Mouse (Mus musculus): Measurements from ENCODE around the gene Eif3g. TPM values are rescaled to one million over a fixed set of nuclear protein-coding genes. Genes with fewer than 3 reads are reported as not detected.

The Eif3g gene
- polyA plus RNA-seq, 1 experiment from 2014 or later, result 327 TPM

GRCm38 (mm10) chr9:20850179-20850578 is 48.2 kb downstream of the Eif3g start:
- Histone ChIP-seq H3K4me3 (ENCODE audit: low read length) (no peak overlapping the region), H3K36me3 (ENCODE audit: control insufficient read depth, insufficient read depth, low read length) (no peaks in the 10 kb centered on the region), H3K4me1 (ENCODE audit: control insufficient read depth, insufficient read depth, low read length) (no peaks in the 10 kb centered on the region), H3K9me3 (ENCODE audit: control insufficient read depth, low read length) (no peaks in the 10 kb centered on the region), H3K27me3 (ENCODE audit: control insufficient read depth, insufficient read depth, low read length) (no peaks in the 10 kb centered on the region), H3K4me2 (replicated peaks; ENCODE audit: low read depth, low read length) (no peak overlapping the region), H3K9ac (ENCODE audit: low read depth, low read length) (no peak overlapping the region), H3K27ac (ENCODE audit: low read depth, low read length) (no peak overlapping the region)
- 89% methylated on average over 2 of the region's 2 CpGs for WGBS
- ATAC-seq (ENCODE audit: low FRiP score, low TSS enrichment), result no peak

Small RNA genes within 50 kb of the gene (microRNA-seq; reads per million reads assigned to microRNA genes)
- gene Mir7081, result 1.5 reads per million

Other genes with a start within 250 kb of the Eif3g start
- gene Pin1, start 246.5 kb downstream of the Eif3g start, polyA plus RNA-seq (2014; fragmentation: Nextera tagmentation; extraction: Ambion mirVana), result 57.9 and 70.0 TPM in 2 replicates
- 4.1 and 5.1 TPM in 2 replicates for gene Olfm2, start 152.3 kb downstream of the Eif3g start, polyA plus RNA-seq (2014; fragmentation: Nextera tagmentation; extraction: Ambion mirVana)
- gene Col5a3, start 83.6 kb downstream of the Eif3g start, polyA plus RNA-seq (2014; fragmentation: Nextera tagmentation; extraction: Ambion mirVana), result 0.73 and 0.77 TPM in 2 replicates
- not detected in 2 replicates for gene Rdh8, start 80.1 kb downstream of the Eif3g start, polyA plus RNA-seq (2014; fragmentation: Nextera tagmentation; extraction: Ambion mirVana)
- 6.1 and 7.8 TPM in 2 replicates for gene A230050P20Rik, start 30.0 kb downstream of the Eif3g start, polyA plus RNA-seq (2014; fragmentation: Nextera tagmentation; extraction: Ambion mirVana)
- 2.0 and 2.2 TPM in 2 replicates for gene Angptl6, start 18.9 kb downstream of the Eif3g start, polyA plus RNA-seq (2014; fragmentation: Nextera tagmentation; extraction: Ambion mirVana)
- gene Ppan, start 10.4 kb downstream of the Eif3g start, polyA plus RNA-seq (2014; fragmentation: Nextera tagmentation; extraction: Ambion mirVana), result 82.3 and 90.0 TPM in 2 replicates
- 71.8 and 87.1 TPM in 2 replicates for gene Dnmt1, start 61.3 kb upstream of the Eif3g start, polyA plus RNA-seq (2014; fragmentation: Nextera tagmentation; extraction: Ambion mirVana)
- gene S1pr2, start 78.2 kb upstream of the Eif3g start, polyA plus RNA-seq (2014; fragmentation: Nextera tagmentation; extraction: Ambion mirVana), result 26.7 and 36.1 TPM in 2 replicates
- gene Mrpl4, start 104.1 kb upstream of the Eif3g start, polyA plus RNA-seq (2014; fragmentation: Nextera tagmentation; extraction: Ambion mirVana), result 145 and 146 TPM in 2 replicates
- gene Icam1, start 117.4 kb upstream of the Eif3g start, polyA plus RNA-seq (2014; fragmentation: Nextera tagmentation; extraction: Ambion mirVana), result 7.1 and 10.3 TPM in 2 replicates
- gene Icam4, start 130.8 kb upstream of the Eif3g start, polyA plus RNA-seq (2014; fragmentation: Nextera tagmentation; extraction: Ambion mirVana), result 0.45 and 0.49 TPM in 2 replicates
- 0.20 TPM in 1 of 2 replicates, not detected in the other for gene Icam5, start 133.4 kb upstream of the Eif3g start, polyA plus RNA-seq (2014; fragmentation: Nextera tagmentation; extraction: Ambion mirVana)
- 2.1 TPM in 1 of 2 replicates, not detected in the other for gene Zglp1, start 168.5 kb upstream of the Eif3g start, polyA plus RNA-seq (2014; fragmentation: Nextera tagmentation; extraction: Ambion mirVana)
- gene Gm49373, start 174.5 kb upstream of the Eif3g start, polyA plus RNA-seq (2014; fragmentation: Nextera tagmentation; extraction: Ambion mirVana), result 0.64 and 0.90 TPM in 2 replicates
- 62.6 and 82.3 TPM in 2 replicates for gene Fdx1l, start 175.0 kb upstream of the Eif3g start, polyA plus RNA-seq (2014; fragmentation: Nextera tagmentation; extraction: Ambion mirVana)
- gene Gm38431, start 193.4 kb upstream of the Eif3g start, polyA plus RNA-seq (2014; fragmentation: Nextera tagmentation; extraction: Ambion mirVana), result 2.8 and 3.1 TPM in 2 replicates
- gene Raver1, start 193.4 kb upstream of the Eif3g start, polyA plus RNA-seq (2014; fragmentation: Nextera tagmentation; extraction: Ambion mirVana), result 70.6 and 96.0 TPM in 2 replicates
- gene Tyk2, start 232.6 kb upstream of the Eif3g start, polyA plus RNA-seq (2014; fragmentation: Nextera tagmentation; extraction: Ambion mirVana), result 5.6 and 8.7 TPM in 2 replicates

Data from kidney, embryonic 14.5 days (tissue).